Mouse (Mus musculus) forebrain, embryonic 12.5 days (tissue): ENCODE data around the gene Fgfr2. TPM values are rescaled to one million over a fixed set of nuclear protein-coding genes. Genes with fewer than 3 reads are reported as not detected.

ENCODE experiments used
- ATAC-seq: fragments of 200-750 bp; cut with Nextera tagmentation; 2 replicates; pipeline ENCODE4 v1.8.0; 2017; ENCODE audit warnings: moderate TSS enrichment; ENCODE audit not compliant: low FRiP score
- H3K27ac ChIP-seq: fragments of 300-500 bp; sonication (generic); 2 replicates; pipeline ENCODE4 v1.5.1; 2016; ENCODE audit warnings: mild to moderate bottlenecking
- H3K27me3 ChIP-seq: fragments of 300-500 bp; sonication (generic); 2 replicates; pipeline ENCODE4 v1.6.1; 2016; ENCODE audit warnings: mild to moderate bottlenecking
- H3K36me3 ChIP-seq: fragments of 300-500 bp; sonication (generic); replicated peaks from 2 replicates; pipeline ENCODE4 v1.6.1; 2016; ENCODE audit warnings: mild to moderate bottlenecking
- H3K4me1 ChIP-seq: fragments of 300-500 bp; sonication (generic); 2 replicates; pipeline ENCODE4 v1.6.1; 2016
- H3K4me2 ChIP-seq: fragments of 300-500 bp; sonication (generic); 2 replicates; pipeline ENCODE4 v1.6.1; 2016; ENCODE audit warnings: mild to moderate bottlenecking, moderate library complexity
- H3K4me3 ChIP-seq: fragments of 300-500 bp; sonication (generic); replicated peaks from 2 replicates; pipeline ENCODE4 v1.5.1; 2016; ENCODE audit warnings: mild to moderate bottlenecking
- H3K9ac ChIP-seq: fragments of 300-500 bp; sonication (generic); 2 replicates; pipeline ENCODE4 v1.6.1; 2016; ENCODE audit warnings: mild to moderate bottlenecking
- H3K9me3 ChIP-seq: fragments of 300-500 bp; sonication (generic); 2 replicates; pipeline ENCODE4 v1.6.1; 2016
- WGBS: fragments of 180-500 bp; shearing (Covaris S2); methylation state at CpG from one replicate; pipeline ENCODE4 v1.1.7; 2016; 5-methylcytosine and 5-hydroxymethylcytosine counted together
- polyA plus RNA-seq: library from polyadenylated mRNA; unstranded; fragments of >200 nt; fragmentation: Nextera tagmentation; extraction: Ambion mirVana; gene quantifications from 2 replicates; pipeline ENCODE4 v1.2.1, GENCODE M21; 2016

The Fgfr2 gene
- polyA plus RNA-seq, 1 experiment from 2014 or later = 89.6 TPM

- 81% methylated on average over 3 of the region's 3 CpGs for WGBS
- no peak overlapping the region for H3K4me2 ChIP-seq
Measured at GRCm38 (mm10) chr7:130945730-130946129, 2177.4 kb downstream of the Fgfr2 start.

GRCm38 (mm10) chr7:130944766-130945475, 2178.2 kb downstream of the Fgfr2 start:
- no peak overlapping the region for H3K27ac ChIP-seq
- no peaks in the 10 kb centered on the region for H3K36me3 ChIP-seq
- no peak overlapping the region for H3K4me2 ChIP-seq
- H3K4me3 ChIP-seq = no peak overlapping the region
- WGBS = 90% methylated on average over 11 of the region's 11 CpGs
- H3K9me3 ChIP-seq = no peaks in the 10 kb centered on the region
- no peak overlapping the region for H3K9ac ChIP-seq
- no peaks in the 10 kb centered on the region for H3K4me1 ChIP-seq
- ATAC-seq = no peak
- H3K27me3 ChIP-seq = peaks cover 10% of the 10 kb centered on the region

More at GRCm38 (mm10) chr7:130945730-130946129, 2177.4 kb downstream of the Fgfr2 start:
- H3K36me3 ChIP-seq = no peaks in the 10 kb centered on the region
- no peak overlapping the region for H3K27ac ChIP-seq
- H3K4me3 ChIP-seq = no peak overlapping the region
- ATAC-seq = no peak
- peaks cover 5% of the 10 kb centered on the region for H3K27me3 ChIP-seq
- H3K4me1 ChIP-seq = no peaks in the 10 kb centered on the region
- no peaks in the 10 kb centered on the region for H3K9me3 ChIP-seq
- H3K9ac ChIP-seq = no peak overlapping the region

- Histone ChIP-seq H3K36me3 (no peaks in the 10 kb centered on the region), H3K9ac (no peak overlapping the region), H3K9me3 (no peaks in the 10 kb centered on the region), H3K27ac (no peak overlapping the region), H3K4me1 (no peaks in the 10 kb centered on the region), H3K4me3 (no peak overlapping the region), H3K27me3 (peaks cover 25% of the 10 kb centered on the region), H3K4me2 (no peak overlapping the region)
- ATAC-seq = no peak
- 88% methylated on average over 9 of the region's 9 CpGs for WGBS
Measured at GRCm38 (mm10) chr7:130943280-130943895, 2179.8 kb downstream of the Fgfr2 start.

GRCm38 (mm10) chr7:130940733-130941132, 2182.4 kb downstream of the Fgfr2 start:
- Histone ChIP-seq H3K4me3 (no peak overlapping the region), H3K27ac (no peak overlapping the region), H3K4me1 (peaks cover 12% of the 10 kb centered on the region), H3K36me3 (no peaks in the 10 kb centered on the region), H3K27me3 (peaks cover 52% of the 10 kb centered on the region), H3K9ac (no peak overlapping the region), H3K9me3 (no peaks in the 10 kb centered on the region), H3K4me2 (no peak overlapping the region)
- no peak for ATAC-seq
- WGBS = 88% methylated on average over 8 of the region's 8 CpGs

- H3K9ac ChIP-seq = no peak overlapping the region
- no peaks in the 10 kb centered on the region for H3K36me3 ChIP-seq
- H3K4me1 ChIP-seq = peaks cover 17% of the 10 kb centered on the region
- no peak overlapping the region for H3K4me3 ChIP-seq
- no peak overlapping the region for H3K27ac ChIP-seq
- no peak for ATAC-seq
- H3K4me2 ChIP-seq = no peak overlapping the region
- H3K27me3 ChIP-seq = peaks cover 70% of the 10 kb centered on the region
- 87% methylated on average over 8 of the region's 8 CpGs for WGBS
- no peaks in the 10 kb centered on the region for H3K9me3 ChIP-seq
Measured at GRCm38 (mm10) chr7:130938896-130939295, 2184.3 kb downstream of the Fgfr2 start.

GRCm38 (mm10) chr7:130938005-130938404, 2185.1 kb downstream of the Fgfr2 start:
- Histone ChIP-seq H3K27me3 (peaks cover 79% of the 10 kb centered on the region), H3K4me1 (peaks cover 17% of the 10 kb centered on the region), H3K36me3 (no peaks in the 10 kb centered on the region), H3K9me3 (no peaks in the 10 kb centered on the region), H3K4me2 (no peak overlapping the region), H3K4me3 (no peak overlapping the region), H3K27ac (no peak overlapping the region), H3K9ac (no peak overlapping the region)
- ATAC-seq = no peak
- WGBS = 62% methylated on average over 4 of the region's 4 CpGs

GRCm38 (mm10) chr7:130937266-130937841, 2185.8 kb downstream of the Fgfr2 start:
- Histone ChIP-seq H3K9me3 (no peaks in the 10 kb centered on the region), H3K9ac (no peak overlapping the region), H3K4me2 (no peak overlapping the region), H3K4me3 (no peak overlapping the region; the same call in 1 of the 2 replicates), H3K4me1 (peaks cover 17% of the 10 kb centered on the region), H3K27me3 (peaks cover 84% of the 10 kb centered on the region), H3K27ac (no peak overlapping the region), H3K36me3 (no peaks in the 10 kb centered on the region)
- WGBS = 28% methylated on average over 12 of the region's 12 CpGs
- ATAC-seq = no peak

- H3K9me3 ChIP-seq = no peaks in the 10 kb centered on the region
- H3K36me3 ChIP-seq = no peaks in the 10 kb centered on the region
- peak overlapping the region; percentile 53 for H3K4me3 ChIP-seq
- H3K4me2 ChIP-seq = peak overlapping the region; percentile 71
- no peak overlapping the region for H3K27ac ChIP-seq
- H3K27me3 ChIP-seq = peaks cover 88% of the 10 kb centered on the region
- H3K4me1 ChIP-seq = peaks cover 17% of the 10 kb centered on the region
- H3K9ac ChIP-seq = no peak overlapping the region
- ATAC-seq = no peak
- 1% methylated on average over 45 of the region's 49 CpGs for WGBS
Measured at GRCm38 (mm10) chr7:130936472-130936951, 2186.6 kb downstream of the Fgfr2 start.

GRCm38 (mm10) chr7:130935793-130936471, 2187.2 kb downstream of the Fgfr2 start, which contains the start of gene Htra1:
TSS of gene Htra1 (plus strand) at chr7:130936111.
- 0 out of 2 replicates have a peak within 1 kb of the TSS, but pooled peaks have one; percentile 22 for H3K9ac ChIP-seq

GRCm38 (mm10) chr7:130935421-130935792, 2187.7 kb downstream of the Fgfr2 start:
- 0 out of 2 replicates have a peak overlapping the region, but pooled peaks have one; percentile 22 for H3K9ac ChIP-seq
- 14% methylated on average over 16 of the region's 16 CpGs for WGBS
- H3K36me3 ChIP-seq = no peaks in the 10 kb centered on the region
- H3K4me3 ChIP-seq = peak overlapping the region; percentile 53
- ATAC-seq = no peak
- H3K27me3 ChIP-seq = peaks cover 82% of the 10 kb centered on the region
- H3K9me3 ChIP-seq = no peaks in the 10 kb centered on the region
- H3K4me2 ChIP-seq = peak overlapping the region; percentile 71
- no peak overlapping the region for H3K27ac ChIP-seq
- peaks cover 17% of the 10 kb centered on the region for H3K4me1 ChIP-seq

More at GRCm38 (mm10) chr7:130935793-130936471, 2187.2 kb downstream of the Fgfr2 start, which contains the start of gene Htra1:
- no peaks in the 10 kb centered on the region for H3K9me3 ChIP-seq
- peak within 1 kb of the TSS; percentile 71 for H3K4me2 ChIP-seq
- under 1% methylated on average over 69 of the region's 70 CpGs for WGBS
- ATAC-seq = peak; percentile 85
- no peaks in the 10 kb centered on the region for H3K36me3 ChIP-seq
- H3K4me1 ChIP-seq = peaks cover 17% of the 10 kb centered on the region
- peaks cover 85% of the 10 kb centered on the region for H3K27me3 ChIP-seq
- no peak within 1 kb of the TSS for H3K27ac ChIP-seq
- H3K4me3 ChIP-seq = peak within 1 kb of the TSS; percentile 53

- Histone ChIP-seq H3K27me3 (peaks cover 79% of the 10 kb centered on the region), H3K4me3 (no peak overlapping the region), H3K36me3 (no peaks in the 10 kb centered on the region), H3K27ac (no peak overlapping the region), H3K4me1 (peaks cover 17% of the 10 kb centered on the region), H3K9me3 (no peaks in the 10 kb centered on the region), H3K9ac (no peak overlapping the region), H3K4me2 (no peak overlapping the region)
- ATAC-seq = no peak
- WGBS = 87% methylated on average over 4 of the region's 4 CpGs
Measured at GRCm38 (mm10) chr7:130934654-130935053, 2188.5 kb downstream of the Fgfr2 start.

- H3K27ac ChIP-seq = no peak overlapping the region
- H3K9me3 ChIP-seq = no peaks in the 10 kb centered on the region
- no peak overlapping the region for H3K4me2 ChIP-seq
- 84% methylated on average over 9 of the region's 9 CpGs for WGBS
- no peaks in the 10 kb centered on the region for H3K36me3 ChIP-seq
- ATAC-seq = no peak
- H3K4me3 ChIP-seq = no peak overlapping the region
- H3K4me1 ChIP-seq = peaks cover 17% of the 10 kb centered on the region
- peaks cover 65% of the 10 kb centered on the region for H3K27me3 ChIP-seq
- no peak overlapping the region for H3K9ac ChIP-seq
Measured at GRCm38 (mm10) chr7:130932921-130933320, 2190.2 kb downstream of the Fgfr2 start.
